Mouse (Mus musculus) left cerebral cortex, adult 2 months (tissue): Measurements from ENCODE around the gene Dcaf15. TPM values are rescaled to one million over a fixed set of nuclear protein-coding genes. Genes with fewer than 3 reads are reported as not detected.

Source experiments
- DNase-seq, 2 experiments: peaks; one replicate each; pipeline ENCODE4 v3.0.0; 2021 to 2022; ENCODE audit warnings: low spot score in 2 of 2, mixed read lengths in 1 of 2; ENCODE audit errors: extremely low spot score in 1 of 2
- H3K27ac ChIP-seq: fragments of 200-600 bp; 2 replicates; pipeline ENCODE4 v1.8.1; 2022
- H3K4me3 ChIP-seq: fragments of 200-600 bp; 2 replicates; pipeline ENCODE4 v1.8.1; 2022
- CTCF ChIP-seq: fragments of 200-600 bp; IDR thresholded peaks from 2 replicates; pipeline ENCODE4 v1.8.1; 2022; ENCODE audit warnings: antibody characterized with exemption, mild to moderate bottlenecking, moderate library complexity
- intact Hi-C: fragments of 180-260 bp; cut with DNase I; formaldehyde crosslinking; loops from one replicate; pipeline ENCODE4 v1.15.1; 2025
- total RNA-seq, 2 experiments: library from RNA; stranded (reverse); gene quantifications; 2 replicates each; pipeline ENCODE4 v1.2.3; 2021

Dcaf15 gene
- total RNA-seq, 2 experiments from 2014 or later = 17.9 to 18.0 TPM

GRCm38 (mm10) chr8:84090585-84090984 lies 14.0 kb downstream of the Dcaf15 start:
- H3K27ac ChIP-seq = no peak overlapping the region
- no peak for DNase-seq
- intact Hi-C loops = no loop called here
- no peak overlapping the region for H3K4me3 ChIP-seq
- TF ChIP-seq CTCF = no peak

- intact Hi-C loops = no loop called here
- DNase-seq = no peak
These were observed 15.3 kb downstream of the Dcaf15 start for GRCm38 (mm10) chr8:84089277-84089676.

GRCm38 (mm10) chr8:84087821-84088220 lies 16.7 kb downstream of the Dcaf15 start:
- TF ChIP-seq CTCF = no peak
- H3K27ac ChIP-seq = no peak overlapping the region
- DNase-seq = no peak
- H3K4me3 ChIP-seq = no peak overlapping the region
- intact Hi-C loops = no loop called here

More at GRCm38 (mm10) chr8:84089277-84089676, 15.3 kb downstream of the Dcaf15 start:
- no peak overlapping the region for H3K27ac ChIP-seq
- TF ChIP-seq CTCF = no peak
- no peak overlapping the region for H3K4me3 ChIP-seq

- DNase-seq = no peak
- Histone ChIP-seq H3K27ac (no peak overlapping the region), H3K4me3 (no peak overlapping the region)
- intact Hi-C loops = no loop called here
- TF ChIP-seq CTCF = no peak
These were observed 17.4 kb downstream of the Dcaf15 start for GRCm38 (mm10) chr8:84087156-84087555.

GRCm38 (mm10) chr8:84084341-84085115 lies 20.0 kb downstream of the Dcaf15 start:
- no peak for DNase-seq
- Histone ChIP-seq H3K4me3 (no peak overlapping the region), H3K27ac (no peak overlapping the region)
- no peak for TF ChIP-seq CTCF
- intact Hi-C loops = no loop called here

- no peak for DNase-seq
- Histone ChIP-seq H3K4me3 (no peak overlapping the region), H3K27ac (no peak overlapping the region)
- intact Hi-C loops = no loop called here
- TF ChIP-seq CTCF = no peak; the same call in 1 of the 2 replicates
These were observed 20.7 kb downstream of the Dcaf15 start for GRCm38 (mm10) chr8:84083829-84084241.

- DNase-seq = no peak
- H3K4me3 ChIP-seq = no peak overlapping the region
- no peak overlapping the region for H3K27ac ChIP-seq
- intact Hi-C loops = no loop called here
- TF ChIP-seq CTCF = no peak
These were observed 25.4 kb downstream of the Dcaf15 start for GRCm38 (mm10) chr8:84079206-84079605.

- intact Hi-C loops = no loop called here
- Histone ChIP-seq H3K27ac (no peak overlapping the region), H3K4me3 (no peak overlapping the region)
- no peak for DNase-seq
- TF ChIP-seq CTCF = no peak
These were observed 27.7 kb downstream of the Dcaf15 start for GRCm38 (mm10) chr8:84076849-84077248.

GRCm38 (mm10) chr8:84076412-84076811 lies 28.2 kb downstream of the Dcaf15 start:
- DNase-seq = no peak
- Histone ChIP-seq H3K27ac (no peak overlapping the region), H3K4me3 (no peak overlapping the region)
- TF ChIP-seq CTCF = no peak; the same call in 1 of the 2 replicates
- intact Hi-C loops = no loop called here

- TF ChIP-seq CTCF = no peak
- intact Hi-C loops = no loop called here
- Histone ChIP-seq H3K4me3 (no peak overlapping the region), H3K27ac (peak overlapping the region; percentile 30; the same call in 1 of the 2 replicates)
- DNase-seq = peak in 1 of 2 experiments; percentile 16
These were observed 31.2 kb downstream of the Dcaf15 start for GRCm38 (mm10) chr8:84073230-84073976.

GRCm38 (mm10) chr8:84072321-84072720 lies 32.2 kb downstream of the Dcaf15 start:
- DNase-seq = no peak
- no peak for TF ChIP-seq CTCF
- Histone ChIP-seq H3K4me3 (no peak overlapping the region), H3K27ac (0 out of 2 replicates have a peak overlapping the region, but pooled peaks have one; percentile 19)
- intact Hi-C loops = no loop called here

- Histone ChIP-seq H3K27ac (0 out of 2 replicates have a peak overlapping the region, but pooled peaks have one; percentile 19), H3K4me3 (no peak overlapping the region)
- no peak for DNase-seq
- intact Hi-C loops = no loop called here
- TF ChIP-seq CTCF = no peak
These were observed 32.6 kb downstream of the Dcaf15 start for GRCm38 (mm10) chr8:84071921-84072320.
